Mouse (Mus musculus) cerebellum, postnatal 4 days (tissue): ENCODE measurements around the gene Rbfox1.
A peak's percentile ranks its signal among the peaks of the same experiment; 100 is the strongest.

ENCODE experiments used
- DNase-seq, 2 experiments: peaks; one replicate each; pipeline ENCODE4 v3.0.0; 2022; ENCODE audit warnings: low spot score in 2 of 2, mixed read lengths in 1 of 2

Gene Rbfox1

DNA sequence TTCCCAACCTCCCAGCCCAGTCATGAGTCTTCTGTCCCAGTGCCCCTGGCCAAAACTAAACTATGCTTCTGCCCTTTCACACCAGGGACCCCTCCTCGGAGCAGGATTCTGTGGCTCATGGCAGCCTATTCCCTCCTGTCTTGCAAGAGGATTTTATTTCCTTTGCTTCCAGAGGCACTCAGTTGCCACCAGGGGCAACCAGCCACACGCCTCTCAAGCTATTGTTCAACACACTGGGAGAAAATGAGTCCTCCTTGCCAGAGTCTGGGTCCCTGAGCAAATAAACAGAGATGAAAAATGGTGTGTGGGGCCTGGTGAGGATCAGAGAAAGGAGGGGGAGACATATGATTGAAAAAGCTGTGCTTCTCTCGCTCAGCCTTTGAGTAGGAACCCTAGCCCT, 327.8 kb downstream of the Rbfox1 start:
- peak in 1 of 2 experiments; percentile 2 for DNase-seq

DNA sequence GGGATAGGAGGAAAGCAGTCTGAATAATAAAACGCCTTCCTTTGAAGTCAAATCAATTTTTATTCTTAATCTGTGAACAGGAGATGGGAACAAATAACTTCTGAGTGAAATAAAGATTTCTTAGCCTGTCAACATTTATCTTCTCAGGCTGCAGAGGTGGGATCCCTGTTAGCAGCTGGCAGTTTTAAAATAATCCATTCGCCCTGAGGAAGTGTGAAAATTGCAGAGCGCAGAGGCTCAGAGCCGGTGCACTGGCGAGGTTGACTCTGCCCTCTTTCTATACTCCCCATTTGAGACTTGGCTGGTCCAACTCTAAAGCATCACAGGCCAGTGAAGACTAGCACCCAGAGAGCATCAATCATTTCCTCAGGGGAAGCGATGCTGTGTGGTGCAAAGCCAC, 342.3 kb downstream of the Rbfox1 start:
- DNase-seq: no peak

DNA sequence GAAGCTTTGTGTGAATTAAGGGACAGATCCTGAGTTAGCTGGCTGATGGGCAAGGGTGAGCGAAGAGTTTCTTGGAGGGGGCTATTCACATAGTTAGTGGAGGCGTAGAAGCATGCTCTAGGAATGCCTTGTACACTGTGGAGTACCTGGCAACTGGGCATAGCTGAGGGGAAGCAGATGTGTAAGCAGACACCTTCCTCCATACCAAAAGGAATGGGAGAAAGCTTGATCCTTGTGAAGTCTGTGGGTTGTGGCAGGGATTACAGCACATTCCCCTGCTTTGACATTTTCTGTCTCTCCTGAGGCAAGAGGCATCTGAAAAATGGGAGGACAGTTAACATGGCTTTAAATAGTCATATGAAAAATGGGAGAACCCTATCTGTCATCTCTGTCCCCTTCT, 347.8 kb downstream of the Rbfox1 start:
- no peak for DNase-seq

DNA sequence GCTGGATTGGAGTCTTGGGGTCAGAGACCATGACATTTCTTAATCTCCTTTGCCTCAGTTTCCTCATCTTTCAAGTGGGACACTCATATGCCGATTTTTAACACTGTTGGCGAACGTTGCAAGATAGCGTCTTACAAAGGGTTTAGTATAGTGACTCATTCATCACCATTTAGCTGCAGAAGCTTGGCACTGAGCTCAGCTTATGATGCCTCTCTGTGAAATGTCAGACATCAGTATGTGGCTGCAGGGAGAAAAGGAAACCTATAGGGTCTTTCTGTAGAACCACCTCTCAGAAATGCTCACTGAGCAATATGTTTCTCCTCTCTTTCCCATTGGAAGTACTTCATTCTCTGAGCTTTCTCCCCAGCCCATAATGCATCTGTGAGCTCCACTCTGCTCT, 356.2 kb downstream of the Rbfox1 start:
- no peak for DNase-seq

DNA sequence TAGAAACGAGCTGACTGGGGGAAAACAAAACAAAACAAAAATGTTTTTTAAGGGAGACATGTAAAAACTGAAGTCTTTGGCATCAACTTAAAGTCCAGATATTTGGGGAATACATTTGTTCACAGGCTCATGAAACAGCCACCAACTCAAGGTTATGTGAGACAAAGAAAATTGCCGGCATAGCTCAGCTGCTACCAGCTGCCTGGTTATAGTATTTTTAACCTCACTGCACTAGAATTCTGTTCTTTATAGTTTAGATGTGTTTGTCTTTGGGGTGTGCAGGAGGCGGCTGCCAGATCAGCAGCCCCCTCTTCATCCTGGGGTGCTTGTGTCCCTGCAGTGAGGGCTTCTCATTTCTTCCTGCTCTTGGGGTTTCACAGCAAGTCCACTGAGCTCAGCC, 357.3 kb downstream of the Rbfox1 start:
- DNase-seq: no peak

DNA sequence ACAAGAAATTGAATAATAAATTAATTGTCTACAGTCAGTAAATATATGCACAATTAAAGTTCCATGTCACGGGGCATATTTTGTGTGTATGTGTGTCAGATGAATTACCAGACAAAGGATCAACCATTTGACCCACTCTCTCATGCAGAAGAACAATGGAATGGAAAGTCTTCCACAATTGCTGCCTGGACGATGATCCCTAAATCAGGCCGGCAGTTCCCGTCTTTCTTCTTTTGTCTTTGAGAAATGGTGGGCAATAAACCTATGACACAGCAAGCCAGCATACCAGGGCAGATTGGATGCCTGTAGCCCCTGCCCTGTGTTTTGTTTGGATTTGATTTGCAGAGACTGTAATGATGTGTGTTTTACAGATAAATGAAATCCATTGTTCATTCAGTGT, 362.4 kb downstream of the Rbfox1 start:
- DNase-seq: no peak

DNA sequence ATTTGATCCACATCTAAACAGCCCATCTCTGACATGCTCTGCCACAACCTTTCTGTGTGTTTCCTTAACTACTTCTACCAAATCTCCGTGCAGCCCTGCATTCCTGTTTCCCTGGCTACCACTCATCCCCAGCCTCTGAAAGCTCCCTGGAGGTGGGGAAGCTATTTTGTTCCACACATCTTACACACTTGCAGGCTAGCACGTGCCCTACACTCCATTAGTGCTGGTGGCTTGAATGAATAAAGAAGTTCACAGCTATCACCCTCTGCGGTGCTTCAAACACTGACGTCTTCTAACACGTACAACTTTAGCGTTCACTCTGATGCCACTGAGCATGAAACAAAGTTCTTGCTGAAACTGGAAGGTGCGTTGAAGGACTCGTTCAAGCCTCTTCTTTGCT, 379.4 kb downstream of the Rbfox1 start:
- no peak for DNase-seq

DNA sequence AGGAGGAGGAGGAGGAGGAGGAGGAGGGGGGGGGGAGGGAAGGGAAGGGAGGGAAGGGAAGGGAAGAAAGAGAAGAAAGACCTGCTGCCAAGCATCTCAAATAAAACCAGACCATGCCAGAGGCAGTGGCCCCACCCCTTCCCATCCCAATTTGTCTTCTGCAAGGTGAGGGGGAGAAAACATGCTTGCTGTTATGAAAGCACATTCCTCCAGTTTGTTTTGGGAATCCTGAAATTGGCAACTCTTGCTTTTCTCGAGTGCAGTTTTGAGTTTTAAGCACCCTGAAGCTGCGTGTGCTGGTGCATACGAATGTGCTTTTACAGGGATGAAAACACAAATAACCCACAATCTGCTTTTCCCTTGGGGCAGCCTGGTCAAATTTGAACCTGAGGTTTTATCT, 380.5 kb downstream of the Rbfox1 start:
- DNase-seq: no peak

DNA sequence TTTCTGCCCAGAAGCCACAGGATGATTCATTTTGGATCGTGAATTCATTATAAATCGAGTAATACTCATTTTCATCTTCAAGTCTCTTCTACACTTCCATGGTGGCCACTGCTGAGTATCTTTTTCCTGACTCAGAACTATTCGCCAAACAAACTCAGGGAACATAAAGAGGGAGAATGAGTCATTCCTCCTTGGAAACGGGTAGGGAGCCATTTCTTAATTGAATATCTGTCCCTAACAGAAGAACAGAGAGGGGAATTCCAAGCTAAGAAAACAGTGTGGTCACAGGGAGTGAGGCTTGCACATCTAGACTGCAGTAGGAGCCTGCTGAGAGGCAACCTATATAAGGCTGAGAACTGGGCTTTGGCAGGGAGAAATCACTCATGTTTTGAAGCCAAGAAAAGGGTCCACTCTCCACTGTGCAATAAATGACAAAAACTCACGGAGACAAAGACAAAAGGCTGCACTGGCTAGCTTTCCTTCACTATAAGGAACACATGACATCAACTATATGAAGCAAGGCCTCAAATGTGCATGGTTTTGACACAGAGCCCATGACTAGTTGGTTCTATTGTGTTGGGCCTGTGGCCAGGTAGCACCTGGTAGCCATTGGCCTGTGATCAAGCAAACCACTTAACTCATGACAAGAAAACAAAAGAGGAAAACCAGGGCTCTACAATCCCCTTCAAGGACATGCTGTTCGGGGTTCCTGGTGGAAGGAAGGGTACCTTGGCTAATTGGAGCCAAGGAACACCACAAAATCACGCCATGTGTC, 386.6 kb downstream of the Rbfox1 start:
- no peak for DNase-seq

DNA sequence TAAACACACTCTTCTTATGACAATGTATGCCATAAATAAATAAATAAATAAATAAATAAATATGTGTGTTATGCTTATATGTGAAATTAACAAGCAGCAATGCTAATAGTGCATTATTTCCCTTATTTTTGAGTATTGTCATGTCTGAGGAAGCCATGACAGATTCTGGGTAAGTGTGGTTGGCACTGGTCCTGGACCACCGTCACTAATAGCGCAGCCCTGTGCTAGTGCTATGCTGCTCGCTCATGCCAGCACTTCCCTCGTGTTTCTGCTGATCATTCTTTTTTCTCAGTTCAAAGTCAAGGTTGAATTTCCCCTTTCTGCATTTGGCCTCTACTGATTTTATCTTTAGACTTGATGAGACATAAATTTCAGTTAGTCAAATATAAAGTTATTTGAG, 398.3 kb downstream of the Rbfox1 start:
- DNase-seq: no peak

DNA sequence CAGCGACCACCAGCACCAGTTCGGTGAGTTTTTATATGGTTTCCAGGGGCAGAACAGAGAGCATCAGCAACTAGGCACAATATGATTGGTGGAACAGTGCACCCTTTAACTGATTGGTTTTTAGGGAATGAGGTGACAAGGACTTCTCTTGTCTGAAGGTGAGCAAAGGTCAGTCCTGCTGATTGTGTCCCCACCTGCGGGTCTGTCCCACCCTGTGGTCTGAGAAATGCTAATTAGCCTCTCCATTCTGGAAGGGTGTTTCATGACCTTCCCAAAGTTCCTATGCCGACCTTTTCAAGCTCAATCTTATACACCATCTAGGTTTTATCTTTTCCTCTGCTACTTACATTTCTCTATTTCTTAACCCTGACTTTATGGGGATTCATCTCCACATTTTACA, 399.2 kb downstream of the Rbfox1 start:
- DNase-seq: no peak

DNA sequence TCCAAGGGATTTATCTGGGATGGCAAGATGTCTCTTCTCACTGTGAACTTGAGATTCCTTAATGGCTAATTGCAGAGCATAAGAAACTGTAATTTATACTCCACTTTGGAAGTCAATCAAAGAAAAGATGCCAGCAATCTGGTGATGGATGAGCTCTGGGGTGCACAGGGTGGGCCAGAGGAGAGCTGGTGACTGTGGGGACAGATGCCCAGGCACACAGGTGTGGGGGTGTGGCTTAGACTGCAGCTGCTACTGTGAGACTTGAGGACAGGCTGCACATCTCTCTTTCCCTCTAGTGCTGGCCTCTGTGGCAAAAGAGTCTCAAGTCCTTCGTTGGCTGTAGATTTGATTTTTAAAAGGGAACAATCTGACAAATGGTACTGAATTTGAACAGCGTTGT, 402.5 kb downstream of the Rbfox1 start:
- DNase-seq: no peak

DNA sequence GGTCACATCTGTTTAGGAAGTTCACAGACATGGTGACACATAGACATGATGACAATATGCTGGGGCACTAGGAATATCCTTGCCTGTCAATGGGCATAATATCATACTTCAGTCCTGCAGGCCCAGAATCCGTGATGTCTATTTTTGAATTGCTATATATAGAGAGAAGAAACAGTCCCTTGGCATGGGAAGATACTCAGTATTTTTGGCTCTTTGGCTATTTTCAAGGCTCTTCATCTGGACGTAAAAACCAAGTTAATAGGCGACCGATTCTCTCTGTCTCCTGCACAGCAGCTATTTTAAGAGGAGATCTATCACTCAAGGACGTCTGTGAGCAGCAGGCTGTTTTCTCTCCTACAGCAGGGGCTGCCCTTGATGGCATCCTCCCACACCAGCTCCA, 415.0 kb downstream of the Rbfox1 start:
- no peak for DNase-seq

DNA sequence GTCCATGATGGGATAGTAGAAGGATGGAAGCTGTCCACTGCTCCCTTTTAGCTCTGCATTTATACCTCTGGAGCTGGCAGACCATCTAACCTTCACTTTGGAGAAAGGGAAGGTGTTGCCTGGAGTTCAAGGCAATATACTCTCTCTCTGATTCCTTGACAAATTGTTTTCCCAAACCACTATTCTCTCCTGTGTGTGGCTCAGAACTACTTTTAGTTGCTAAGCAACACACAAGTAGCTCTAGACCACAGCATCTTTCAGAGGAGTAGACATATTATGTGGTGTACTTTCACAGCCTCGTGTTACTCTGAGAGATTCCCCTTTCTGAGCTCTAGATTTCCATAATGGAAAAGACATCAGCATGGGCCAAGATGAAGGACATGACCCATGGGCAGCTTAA, 417.9 kb downstream of the Rbfox1 start:
- no peak for DNase-seq

DNA sequence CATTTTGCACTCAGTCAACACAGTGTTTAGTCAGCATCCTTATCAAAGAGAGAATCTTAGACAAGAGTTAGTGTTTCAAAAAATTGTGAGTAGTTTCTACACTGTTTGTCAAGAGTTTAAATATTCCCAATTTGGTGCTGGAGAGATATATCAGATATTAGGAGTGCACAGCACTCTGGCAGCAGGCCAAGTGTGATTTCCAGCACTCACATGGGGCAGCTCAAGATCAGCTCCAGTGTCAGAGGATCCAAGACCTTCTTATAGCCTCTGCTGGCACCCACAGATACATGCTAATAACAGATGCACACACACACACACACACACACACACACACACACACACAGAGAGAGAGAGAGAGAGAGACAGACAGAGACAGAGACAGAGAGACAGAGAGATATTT, 424.8 kb downstream of the Rbfox1 start:
- no peak for DNase-seq

DNA sequence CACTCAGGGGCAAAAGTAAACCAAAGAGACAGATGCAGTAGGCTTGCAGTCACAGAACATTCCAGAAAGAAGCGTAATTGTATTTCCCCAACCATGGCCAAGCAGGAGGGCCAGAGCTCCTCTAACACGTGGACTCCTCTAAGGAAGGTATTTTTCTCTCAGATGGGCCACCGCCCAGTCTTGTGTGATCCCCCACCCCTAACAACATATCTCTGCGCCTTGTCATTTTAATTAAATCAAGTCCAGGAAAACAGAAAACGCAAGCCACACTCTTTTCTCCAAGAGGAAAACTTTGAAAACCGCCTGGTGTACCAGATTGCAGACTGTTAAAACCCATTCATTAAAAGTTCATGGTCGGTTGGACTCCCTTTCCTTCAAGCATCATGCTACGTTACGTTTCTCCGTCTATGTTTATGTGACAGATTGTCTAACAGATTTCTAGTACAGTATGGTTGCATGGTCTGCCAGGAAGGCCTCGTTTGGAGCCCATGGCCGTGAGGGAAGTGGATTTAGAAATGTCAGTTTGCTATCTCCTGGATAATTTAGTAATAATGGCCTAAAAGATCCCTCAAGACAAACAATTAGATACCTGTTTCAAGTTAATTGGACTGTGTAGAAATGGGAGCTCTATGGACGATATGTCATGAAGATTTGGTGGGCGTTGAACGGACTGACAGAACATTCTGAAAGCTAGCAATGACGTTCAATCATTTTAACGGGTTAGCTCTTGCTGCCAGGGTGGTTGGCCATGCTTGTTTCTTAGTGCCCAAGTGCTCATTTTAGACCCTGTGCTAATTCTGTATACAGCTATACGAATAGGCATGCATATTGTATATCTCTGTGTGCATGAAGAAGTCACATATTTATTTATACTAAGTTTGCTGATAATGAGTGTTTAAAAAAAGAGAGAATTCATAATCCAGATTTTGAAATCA, 425.9 kb downstream of the Rbfox1 start:
- no peak for DNase-seq

DNA sequence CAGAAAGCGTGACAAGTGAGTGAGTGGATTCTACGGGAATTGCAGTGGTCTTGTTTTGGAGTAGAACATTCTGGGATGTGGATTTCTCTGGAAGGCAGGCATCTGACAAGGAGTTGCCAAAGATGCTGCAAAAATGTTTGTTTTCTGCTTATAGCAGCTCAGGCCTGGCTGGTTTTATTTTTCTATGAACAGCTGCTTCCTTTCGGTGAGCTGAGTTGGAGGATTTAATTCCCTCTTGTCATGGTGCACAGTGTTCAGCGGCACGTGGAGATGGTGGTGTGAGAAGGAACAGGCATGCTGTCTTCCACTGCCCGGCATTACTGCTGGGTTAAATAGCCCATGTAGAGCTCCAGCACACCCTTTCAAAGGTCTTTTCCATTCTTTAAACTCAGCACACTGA, 428.5 kb downstream of the Rbfox1 start:
- DNase-seq: no peak

DNA sequence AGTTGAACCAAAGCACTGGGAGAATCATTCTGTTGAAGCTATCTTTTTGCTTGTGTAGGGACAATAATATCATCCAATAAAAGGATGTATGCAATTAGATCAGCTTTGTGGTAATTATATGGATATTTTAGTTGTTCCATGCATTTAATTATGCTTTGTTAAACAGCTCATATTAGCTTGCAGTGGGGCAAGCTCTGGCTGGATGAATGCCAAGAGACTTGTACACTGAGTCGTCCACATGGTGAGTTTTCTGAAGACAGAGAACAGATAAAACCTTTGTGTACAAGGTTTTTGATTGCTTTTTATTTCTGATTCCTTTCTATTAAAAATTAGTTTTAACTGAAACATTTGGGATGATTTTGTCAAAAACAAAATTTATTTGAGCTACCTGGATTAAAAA, 439.7 kb downstream of the Rbfox1 start:
- DNase-seq: no peak

DNA sequence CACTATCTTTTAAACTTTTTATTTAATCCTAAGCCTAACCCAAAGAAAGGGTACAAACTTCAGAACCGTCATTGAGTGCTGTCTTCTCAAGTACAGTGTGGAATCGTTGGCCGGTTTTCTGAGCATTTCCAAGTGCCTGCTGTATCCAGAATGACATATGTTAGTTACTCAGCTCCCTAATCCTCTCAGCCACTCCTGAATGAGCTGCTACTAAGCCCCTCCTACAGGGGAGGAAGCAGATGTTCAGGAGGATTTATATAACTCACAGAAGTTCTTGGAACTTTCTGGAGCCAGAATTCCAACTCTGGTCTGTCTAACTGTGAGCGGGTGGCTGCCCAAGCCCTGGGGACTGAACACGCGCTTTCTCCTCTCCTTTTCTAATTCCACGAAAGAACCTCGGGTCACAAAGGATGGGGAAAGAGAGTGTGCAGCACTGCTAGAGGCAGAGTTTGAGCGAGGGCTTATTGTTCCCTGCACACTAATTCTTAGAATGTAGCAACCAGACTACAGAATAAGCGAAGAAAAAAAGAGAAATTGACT, 446.3 kb downstream of the Rbfox1 start:
- DNase-seq: no peak

DNA sequence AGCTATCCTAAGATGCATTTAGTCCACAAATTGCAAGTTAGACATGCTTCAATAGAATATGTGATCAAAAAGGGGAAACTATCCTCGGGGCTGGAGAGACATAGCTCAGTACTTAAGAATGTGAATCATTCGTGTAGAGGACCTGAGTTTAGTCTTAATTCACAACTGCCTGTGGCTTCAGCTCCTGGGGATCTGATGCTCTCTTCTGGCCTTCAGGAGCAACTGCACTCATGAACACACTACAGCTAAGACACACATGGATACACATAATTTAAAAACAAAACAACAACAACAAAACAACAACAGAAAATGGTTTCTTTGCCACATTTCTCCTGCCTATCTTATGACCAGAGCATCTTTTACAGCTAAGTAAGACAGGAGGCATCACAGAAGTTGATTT, 448.1 kb downstream of the Rbfox1 start:
- DNase-seq: no peak

DNA sequence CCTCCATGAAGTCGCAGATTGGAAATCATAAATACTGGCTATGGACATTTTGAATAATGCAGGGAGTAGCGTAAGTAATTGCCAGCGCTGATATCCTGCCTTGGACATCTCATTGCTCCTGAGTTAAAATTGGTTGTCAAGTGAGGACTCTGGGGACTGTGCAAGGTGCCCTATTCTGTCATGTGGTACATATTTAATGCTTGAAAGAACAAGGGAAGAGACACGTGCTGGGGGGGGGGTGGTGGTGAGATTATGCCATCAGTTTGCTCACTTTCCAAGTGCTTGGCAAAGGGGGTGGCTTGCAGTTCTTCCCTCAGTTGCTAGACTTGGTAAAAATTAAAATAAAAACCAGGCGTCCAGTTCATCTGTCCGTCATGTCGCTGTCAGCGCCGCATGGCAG, 462.9 kb downstream of the Rbfox1 start:
- peak in 1 of 2 experiments; percentile 5 for DNase-seq

DNA sequence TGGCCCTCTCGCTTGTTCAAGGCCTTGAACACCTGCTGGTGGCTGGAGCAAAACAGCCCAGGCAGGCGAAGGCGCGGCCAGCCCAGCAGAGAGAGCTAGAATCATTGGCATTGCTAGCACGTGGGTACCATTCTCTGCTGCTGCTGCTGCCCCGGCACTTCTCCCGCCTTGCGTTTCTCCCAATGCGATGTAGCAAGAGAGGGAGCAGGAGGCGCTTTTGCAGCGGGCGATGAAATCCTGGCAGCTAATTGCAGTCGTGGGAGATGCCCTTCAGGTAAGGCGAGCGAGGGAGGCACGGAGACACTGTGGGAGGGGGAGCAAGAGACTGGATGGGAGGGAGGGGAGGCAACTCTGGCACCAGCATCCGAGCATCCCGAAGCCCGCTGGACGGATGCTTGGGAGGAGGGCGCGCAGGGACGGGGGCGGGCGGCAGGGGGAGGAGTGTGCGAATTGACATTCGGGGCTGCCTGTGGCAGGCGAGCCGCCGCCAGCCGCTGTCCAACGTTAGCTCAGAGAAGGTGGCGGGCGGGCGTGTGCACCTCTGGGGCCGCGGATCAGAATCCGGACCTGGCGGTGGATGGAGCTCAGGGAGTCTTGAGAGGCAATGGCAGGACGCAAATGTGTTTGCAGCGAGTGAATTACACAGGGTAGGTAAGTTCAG, 463.6 kb downstream of the Rbfox1 start:
- peak; percentile 33 to 61 for DNase-seq
